In genomic region chr10:91241611-91242005, GRCm38 (mm10) we compare ENCODE assay signal across 8 mouse cellular contexts.
A peak's percentile ranks its signal among the peaks of the same experiment; 100 is the strongest.
DNase-seq lines count a peak whose midpoint lies in the region; ATAC-seq lines count a peak whose summit lies in the region.

No protein-coding gene starts in this region.

- 0 out of 2 replicates have a peak overlapping the region, but pooled peaks have one; percentile 22 for H3K4me2 ChIP-seq in heart, embryonic 11.5 days
- H3K4me2 ChIP-seq in limb, embryonic 13.5 days (replicated peaks), result peak overlapping the region; percentile 25

- no peak for ATAC-seq in heart, embryonic 11.5 days (replicated peaks; ENCODE audit: insufficient number of reproducible peaks, low FRiP score, low TSS enrichment)
- ATAC-seq in limb, embryonic 13.5 days (ENCODE audit: low FRiP score, low read depth), result peak; percentile 93

- H3K4me3 ChIP-seq in heart, embryonic 11.5 days (ENCODE audit: low read depth, low read length), result no peak overlapping the region
- H3K4me3 ChIP-seq in limb, embryonic 13.5 days, result no peak overlapping the region

- no peak overlapping the region for H3K9ac ChIP-seq in heart, embryonic 11.5 days (ENCODE audit: low read depth, low read length)
- H3K9ac ChIP-seq in limb, embryonic 13.5 days, result no peak overlapping the region

- H3K4me1 ChIP-seq in heart, embryonic 11.5 days (ENCODE audit: control insufficient read depth, insufficient read depth, low read length), result peaks cover 25% of the 10 kb centered on the region
- H3K4me1 ChIP-seq in limb, embryonic 13.5 days, result peaks cover 66% of the 10 kb centered on the region

- DNase-seq in urinary bladder, postnatal 14 days (ENCODE audit: low spot score), result peak; percentile 22
- no peak for DNase-seq in urinary bladder, postnatal 25 days (ENCODE audit: low spot score)
- DNase-seq in frontal cortex, postnatal 14 days (ENCODE audit: low spot score in 2 of 2), result no peak
- DNase-seq in cerebellum, adult 8-10 months, result no peak
- no peak for DNase-seq in layer of hippocampus, postnatal 25 days (ENCODE audit: extremely low spot score in 1 of 2, low spot score in 1 of 2)
- no peak for DNase-seq in right cerebral cortex, postnatal 25 days

- no peaks in the 10 kb centered on the region for H3K36me3 ChIP-seq in heart, embryonic 11.5 days (ENCODE audit: control insufficient read depth, insufficient read depth, low read length)
- no peaks in the 10 kb centered on the region for H3K36me3 ChIP-seq in limb, embryonic 13.5 days

- H3K9me3 ChIP-seq in heart, embryonic 11.5 days (replicated peaks; ENCODE audit: control insufficient read depth, low read length), result no peaks in the 10 kb centered on the region
- H3K9me3 ChIP-seq in limb, embryonic 13.5 days, result no peaks in the 10 kb centered on the region

- H3K27ac ChIP-seq in heart, embryonic 11.5 days (ENCODE audit: low read depth, low read length), result peak overlapping the region; percentile 71; the same call in 1 of the 2 replicates
- peak overlapping the region; percentile 92 for H3K27ac ChIP-seq in limb, embryonic 13.5 days

- H3K27me3 ChIP-seq in heart, embryonic 11.5 days (ENCODE audit: control insufficient read depth, insufficient read depth, low read length), result no peaks in the 10 kb centered on the region
- no peaks in the 10 kb centered on the region for H3K27me3 ChIP-seq in limb, embryonic 13.5 days

- 52% methylated on average over 7 of the region's 7 CpGs for WGBS in heart, embryonic 11.5 days (ENCODE audit: insufficient replicate concordance)
- 9% methylated on average over 7 of the region's 7 CpGs for WGBS in limb, embryonic 13.5 days
